Mouse (Mus musculus) ovary, adult 10 weeks (tissue): ENCODE results near the gene Jmjd7. TPM values are rescaled to one million over a fixed set of nuclear protein-coding genes. Genes with fewer than 3 reads are reported as not detected.

Experiments used
- polyA plus RNA-seq: library from polyadenylated mRNA; stranded (reverse); fragments of 350-450 nt; fragmentation: Illumina TruSeq; extraction: RNeasy Lipid Tissue Mini Kit (QIAGEN cat#74804); gene quantifications from one replicate; pipeline ENCODE4 v1.2.3, GENCODE M21; 2014

Jmjd7 gene
- polyA plus RNA-seq, result 0.74 TPM

DNA sequence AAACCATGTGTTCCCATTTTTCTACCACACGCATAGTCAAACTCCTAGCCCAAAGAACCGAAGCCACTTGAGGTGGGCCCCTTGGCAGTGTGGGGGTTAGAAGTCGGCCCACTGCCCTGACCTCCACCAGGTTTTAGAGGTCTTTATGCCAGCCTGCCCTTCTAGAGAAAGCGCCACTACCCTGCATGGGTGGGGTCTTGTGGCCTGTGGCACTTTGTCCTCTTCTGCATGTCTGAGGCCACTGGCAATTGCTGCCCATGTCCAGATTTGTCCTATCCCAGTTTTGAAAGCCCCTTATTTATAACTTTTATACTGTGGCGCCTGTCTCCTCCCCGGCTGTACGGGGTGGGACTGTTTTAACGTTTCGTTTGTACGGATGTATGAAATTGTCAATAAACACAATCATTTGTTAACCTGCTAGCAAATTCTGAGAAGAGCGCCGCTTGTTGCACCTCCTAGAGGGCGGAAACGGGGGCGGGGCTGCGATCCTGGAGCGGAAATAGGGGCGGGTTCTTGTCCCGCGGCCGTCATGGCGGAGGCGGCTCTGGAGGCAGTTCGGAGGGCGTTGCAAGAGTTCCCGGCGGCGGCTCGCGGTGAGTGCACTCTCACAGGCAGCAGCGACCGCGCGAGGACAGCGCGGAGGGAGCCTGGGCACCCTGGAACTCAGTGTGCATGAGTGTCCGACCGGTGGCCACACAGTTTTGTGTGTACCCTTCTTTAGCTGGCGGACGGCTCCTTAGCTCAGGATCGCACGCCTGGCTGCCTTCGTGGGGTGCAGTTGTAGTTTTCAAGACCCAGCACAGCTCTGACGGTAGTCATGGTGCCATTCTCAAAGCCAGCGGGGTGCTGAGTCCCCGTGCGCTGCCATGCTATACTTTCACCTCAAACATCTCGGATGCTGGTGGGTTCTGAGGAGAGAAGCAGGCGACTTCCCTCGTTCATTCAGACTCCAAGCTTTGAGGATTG is at the start of gene Jmjd7, which contains the start of gene Gm28042:
Gene Jmjd7 (plus strand): TSS at position 500 of the 966 bp plus-strand sequence.
Gene Gm28042 (plus strand): TSS at position 510 of the 966 bp plus-strand sequence.

DNA sequence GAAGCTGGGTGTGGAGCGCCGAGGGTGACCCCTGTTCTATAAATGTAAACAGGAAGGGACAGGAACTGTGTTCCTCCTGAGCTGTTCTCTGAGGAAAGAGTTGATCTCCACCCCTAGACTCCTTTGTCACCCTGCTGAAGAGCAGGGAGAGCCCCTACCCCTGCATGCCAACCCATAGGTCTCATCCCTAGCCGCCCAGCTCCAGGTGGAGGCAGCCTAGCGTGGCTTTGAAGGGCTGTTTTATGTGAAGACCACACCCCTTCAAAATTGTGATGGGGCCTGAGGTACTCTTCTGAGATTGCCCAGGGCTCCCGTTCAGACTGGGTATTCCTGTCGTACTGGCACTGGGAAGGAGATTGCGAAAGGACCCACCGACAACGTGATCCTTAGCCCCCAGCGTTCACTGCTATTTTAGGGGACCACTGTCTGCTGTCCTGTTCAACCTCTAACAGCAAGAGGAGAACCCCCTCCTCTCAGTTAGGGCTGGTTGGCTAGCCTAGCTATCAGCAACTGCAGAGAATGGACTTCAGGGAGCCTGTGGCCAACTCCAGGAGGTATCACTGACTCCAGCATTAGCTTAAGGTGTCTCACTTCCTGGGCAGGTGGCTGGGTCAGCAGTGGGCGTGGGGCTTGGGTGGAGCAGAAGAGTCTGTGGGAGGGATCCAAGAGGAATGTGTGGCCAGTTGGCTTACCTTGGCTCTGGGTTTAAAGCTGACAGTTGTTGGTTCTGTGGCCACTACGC is 5.6 kb downstream of the Jmjd7 start, which contains the start of gene Pla2g4b:
Gene Pla2g4b (plus strand): TSS at position 692 of the 742 bp plus-strand sequence.

Other genes with a start within 250 kb of the Jmjd7 start
- 0.57 TPM for gene Rpap1, start 239.9 kb upstream of the Jmjd7 start, polyA plus RNA-seq
- 0.66 TPM for gene Tyro3, start 229.8 kb upstream of the Jmjd7 start, polyA plus RNA-seq
- gene Mga, start 130.3 kb upstream of the Jmjd7 start, polyA plus RNA-seq, result 103 TPM
- gene Mapkbp1, start 54.8 kb upstream of the Jmjd7 start, polyA plus RNA-seq, result 4.9 TPM
- gene Gm28042, start within 50 bp of the Jmjd7 start, polyA plus RNA-seq, result 0.34 TPM
- 0.63 TPM for gene Pla2g4b, start 5.9 kb downstream of the Jmjd7 start, polyA plus RNA-seq
- gene Ehd4, start 127.1 kb downstream of the Jmjd7 start, polyA plus RNA-seq, result 46.0 TPM
- gene Pla2g4e, start 217.9 kb downstream of the Jmjd7 start, polyA plus RNA-seq, result 0.09 TPM